Comparison of ENCODE assay signal across 25 mouse cellular contexts in genomic region chr10:117956174-117956950, GRCm38 (mm10).
DNase-seq lines count a peak whose midpoint lies in the region; ATAC-seq and TF ChIP-seq lines count a peak whose summit lies in the region.
"Had no signal": no experiment of that assay in that cellular context is flagged by ENCODE, and none has a peak within 500 bp of the region (broad histone marks: within the 10 kb centered on the region; RNA-seq: fewer than 3 reads in every experiment).

No protein-coding gene starts in this region.

- no peak for TF ChIP-seq EP300 in heart, adult 2 months (IDR thresholded peaks at IDR 0.05; ENCODE audit: insufficient read depth, low read depth, low read length)

- no peak for ATAC-seq in liver, embryonic 12.5 days
- no peak for ATAC-seq in forebrain, embryonic 14.5 days
- ATAC-seq: activated CD4-positive, CD25-positive, alpha-beta regulatory T cell, adult 4 months; CD4-positive, CD25-positive, alpha-beta regulatory T cell, adult 4 months; forebrain, embryonic 13.5 days; forebrain, postnatal 0 days; hindbrain, postnatal 0 days; inflammation-experienced regulatory T-cells, adult 6 months; intestine, embryonic 16.5 days; Patski had no signal

- no peak for TF ChIP-seq POLR2A in heart, adult 2 months (IDR thresholded peaks at IDR 0.05; ENCODE audit: insufficient read depth, low read depth, low read length)

- H3K9me3 ChIP-seq in ES-E14 (ENCODE audit: control insufficient read depth, insufficient read depth, low read depth, low read length) = no peaks in the 10 kb centered on the region
- no peaks in the 10 kb centered on the region for H3K9me3 ChIP-seq in liver, embryonic 12.5 days (replicated peaks)
- H3K9me3 ChIP-seq in forebrain, embryonic 14.5 days (replicated peaks; ENCODE audit: control insufficient read depth, low read length) = no peaks in the 10 kb centered on the region
- H3K9me3 ChIP-seq: forebrain, embryonic 10.5 days; forebrain, embryonic 13.5 days had no signal

- 81% methylated on average over 17 of the region's 17 CpGs for WGBS in heart, adult 2 months
- 69% methylated on average over 17 of the region's 17 CpGs for WGBS in liver, embryonic 12.5 days (ENCODE audit: insufficient replicate concordance)
- 85% methylated on average over 17 of the region's 17 CpGs for WGBS in forebrain, embryonic 14.5 days

- no peak for TF ChIP-seq CTCF in heart, adult 2 months (IDR thresholded peaks at IDR 0.05)

- DNase-seq in heart, adult 11 months = peak; percentile 62
- no peak for DNase-seq in heart, adult 2 months
- DNase-seq in ES-CJ7 (ENCODE audit: low read depth, low spot score) (peak; percentile 69), ES-E14 (ENCODE audit: low read depth, low spot score) (peak; percentile 35)
- no peak for DNase-seq in forebrain, embryonic 14.5 days (ENCODE audit: low spot score)
- DNase-seq: adrenal gland, postnatal 14 days; cerebellum, adult 18-20 months; cerebellum, adult 9-10 months; cerebellum, postnatal 14 days; forebrain, postnatal 0 days; gastrocnemius, adult 2 months; gastrocnemius, postnatal 25 days; kidney, adult 18-20 months had no signal

- H3K4me1 ChIP-seq in heart, adult 2 months (ENCODE audit: control insufficient read depth, insufficient read depth, low read length) = no peaks in the 10 kb centered on the region
- H3K4me1 ChIP-seq in ES-E14 (ENCODE audit: control insufficient read depth in 2 of 2, insufficient read depth in 2 of 2, low read length in 2 of 2, poor library complexity in 1 of 2) = peaks cover 15 to 23% of the 10 kb centered on the region in 2 experiments
- peaks cover 15% of the 10 kb centered on the region for H3K4me1 ChIP-seq in liver, embryonic 12.5 days
- no peaks in the 10 kb centered on the region for H3K4me1 ChIP-seq in forebrain, embryonic 14.5 days (ENCODE audit: control insufficient read depth, insufficient read depth, low read length)
- H3K4me1 ChIP-seq: forebrain, embryonic 10.5 days; forebrain, embryonic 13.5 days had no signal

- no peak overlapping the region for H3K9ac ChIP-seq in heart, adult 2 months (ENCODE audit: low read depth, low read length)
- H3K9ac ChIP-seq in ES-E14 (ENCODE audit: insufficient read depth, low read depth, low read length, poor library complexity, severe bottlenecking) = no peak overlapping the region
- no peak overlapping the region for H3K9ac ChIP-seq in liver, embryonic 12.5 days
- no peak overlapping the region for H3K9ac ChIP-seq in forebrain, embryonic 14.5 days (ENCODE audit: low read length)
- H3K9ac ChIP-seq: forebrain, embryonic 13.5 days; forebrain, postnatal 0 days; hindbrain, embryonic 14.5 days had no signal

- H3K79me2 ChIP-seq in heart, adult 2 months (replicated peaks; ENCODE audit: control insufficient read depth, insufficient read depth, low read length) = no peaks in the 10 kb centered on the region

- in situ Hi-C loops in ES-E14 (cut with MboI; ENCODE audit: low sequenced_read_pairs in 2 of 2, unreplicated experiment in 2 of 2) = no loop called here

- H3K36me3 ChIP-seq in heart, adult 2 months (ENCODE audit: control insufficient read depth, insufficient read depth, low read length) = no peaks in the 10 kb centered on the region
- H3K36me3 ChIP-seq in ES-E14 (ENCODE audit: control insufficient read depth, insufficient read depth, low read length, poor library complexity, severe bottlenecking) = no peaks in the 10 kb centered on the region
- no peaks in the 10 kb centered on the region for H3K36me3 ChIP-seq in liver, embryonic 12.5 days
- H3K36me3 ChIP-seq in forebrain, embryonic 14.5 days (ENCODE audit: control insufficient read depth, insufficient read depth, low read length) = no peaks in the 10 kb centered on the region
- H3K36me3 ChIP-seq: forebrain, embryonic 10.5 days; G1E had no signal

- no peaks in the 10 kb centered on the region for H3K27me3 ChIP-seq in heart, adult 2 months (ENCODE audit: control insufficient read depth, insufficient read depth, low read length)
- no peaks in the 10 kb centered on the region for H3K27me3 ChIP-seq in liver, embryonic 12.5 days (replicated peaks)
- H3K27me3 ChIP-seq in forebrain, embryonic 14.5 days (replicated peaks; ENCODE audit: control insufficient read depth, insufficient read depth, low read length) = no peaks in the 10 kb centered on the region
- H3K27me3 ChIP-seq: forebrain, embryonic 13.5 days; Patski had no signal

- no peak overlapping the region for H3K4me3 ChIP-seq in heart, adult 2 months
- H3K4me3 ChIP-seq in ES-E14 (ENCODE audit: insufficient read depth in 1 of 2, low read depth in 1 of 2, low read length in 2 of 2, poor library complexity in 1 of 2, severe bottlenecking in 1 of 2) = no peak overlapping the region
- H3K4me3 ChIP-seq in liver, embryonic 12.5 days = no peak overlapping the region
- no peak overlapping the region for H3K4me3 ChIP-seq in forebrain, embryonic 14.5 days (ENCODE audit: low read depth, low read length)
- H3K4me3 ChIP-seq: forebrain, embryonic 10.5 days; forebrain, embryonic 13.5 days; gastrocnemius, adult 2 months had no signal

- intact Hi-C loops in heart, adult 2 months (cut with DNase I) = no loop called here

- H3K4me2 ChIP-seq in liver, embryonic 12.5 days = no peak overlapping the region
- no peak overlapping the region for H3K4me2 ChIP-seq in forebrain, embryonic 14.5 days (ENCODE audit: low read length)
- H3K4me2 ChIP-seq: forebrain, embryonic 13.5 days; heart, embryonic 11.5 days; hindbrain, embryonic 14.5 days had no signal

- H3K27ac ChIP-seq in heart, adult 2 months = no peak overlapping the region
- no peak overlapping the region for H3K27ac ChIP-seq in ES-E14 (ENCODE audit: insufficient read depth, low read depth, low read length, poor library complexity, severe bottlenecking)
- no peak overlapping the region for H3K27ac ChIP-seq in liver, embryonic 12.5 days
- H3K27ac ChIP-seq in forebrain, embryonic 14.5 days (ENCODE audit: low read depth, low read length) = no peak overlapping the region
- H3K27ac ChIP-seq: forebrain, embryonic 10.5 days; forebrain, embryonic 13.5 days; gastrocnemius, adult 2 months; hindbrain, embryonic 14.5 days; hindbrain, postnatal 0 days had no signal

TF ChIP-seq in ES-E14, 5 proteins besides CTCF, POLR2A, EP300 and RAD21:
- no peak for TF ChIP-seq MAFK (IDR thresholded peaks at IDR 0.05; ENCODE audit: insufficient read depth, low read depth, low read length)
- no peak for TF ChIP-seq CHD2 (IDR thresholded peaks at IDR 0.05; ENCODE audit: low read depth, low read length)
- TF ChIP-seq HCFC1 (IDR thresholded peaks at IDR 0.05; ENCODE audit: borderline replicate concordance, insufficient read depth, low read length) = no peak
- no peak for TF ChIP-seq ZC3H11A (IDR thresholded peaks at IDR 0.05; ENCODE audit: borderline replicate concordance, low read depth, low read length)

Comparison
In these comparisons a context has a peak if more than half of its experiments do, and no peak if none do; other contexts are left out.
1. DNase-seq: peak in heart, adult 11 months (single experiment), ES-CJ7 (single experiment) and ES-E14 (single experiment); none in heart, adult 2 months (0 of 2) and forebrain, embryonic 14.5 days (single experiment).